Mouse (Mus musculus) lung, postnatal 25 days (tissue): Measurements from ENCODE around the gene Pdia3.
"Not testable (repeated sequence)": the region's sequence is repeated elsewhere in the genome, so short reads cannot be mapped to it uniquely, and the experiment has no call there.

Experiments
- DNase-seq: peaks from one replicate; pipeline ENCODE4 v3.0.0; 2022; ENCODE audit warnings: low spot score

Gene Pdia3

GRCm38 (mm10) chr2:121413387-121414042, at the start of gene Pdia3, which contains the start of gene Catsper2:
TSS of gene Pdia3 (plus strand) at chr2:121413775.
TSS of gene Catsper2 (minus strand) at chr2:121413792.
- peak; percentile 96 for DNase-seq

DNA sequence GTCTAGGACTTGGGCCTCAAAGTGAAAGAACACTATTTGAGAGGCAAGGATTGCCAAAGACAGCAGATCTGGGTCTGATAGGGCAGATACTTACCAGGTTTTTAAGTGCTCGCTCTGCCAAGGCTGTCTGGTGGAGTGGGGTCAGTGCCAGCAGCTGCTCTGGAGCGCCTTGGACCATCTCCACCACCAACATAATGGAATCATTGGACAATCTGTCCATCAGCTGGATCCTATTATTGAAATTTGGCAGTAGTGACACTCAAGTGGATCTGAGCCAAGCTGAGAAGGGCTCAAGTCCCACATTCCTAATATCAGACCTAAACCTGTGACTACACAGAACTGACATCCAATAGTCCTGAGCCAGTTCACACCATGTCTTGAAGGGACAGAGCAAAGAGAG, 44.7 kb upstream of the Pdia3 start:
- no peak for DNase-seq

DNA sequence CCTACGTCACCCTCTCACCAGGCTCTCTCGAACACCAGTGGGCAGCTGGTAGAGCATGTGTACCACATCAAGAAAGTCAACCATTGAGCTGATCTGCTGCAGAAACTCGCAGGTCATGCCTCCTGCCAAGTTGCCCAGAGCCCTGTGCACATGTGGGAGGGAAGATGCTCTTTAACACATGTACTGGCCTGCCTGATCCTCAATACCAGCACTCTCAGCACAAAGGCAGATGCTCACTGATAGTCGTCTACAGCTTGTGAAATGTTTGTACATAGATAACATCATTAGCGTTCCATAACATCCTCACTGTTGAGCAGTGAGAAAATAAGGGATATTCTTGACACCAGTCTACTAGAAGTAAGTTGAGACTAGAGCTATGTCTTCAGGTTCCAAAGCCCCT, 42.7 kb upstream of the Pdia3 start:
- DNase-seq: no peak

- DNase-seq: no peak
These were observed 41.3 kb upstream of the Pdia3 start for GRCm38 (mm10) chr2:121372266-121372665.

GRCm38 (mm10) chr2:121374766-121375165, 38.8 kb upstream of the Pdia3 start:
- DNase-seq: no peak

GRCm38 (mm10) chr2:121386961-121387575, 26.5 kb upstream of the Pdia3 start, which contains the start of gene Strc:
TSS of gene Strc (minus strand) at chr2:121387168.
- not testable (repeated sequence) for DNase-seq

DNA sequence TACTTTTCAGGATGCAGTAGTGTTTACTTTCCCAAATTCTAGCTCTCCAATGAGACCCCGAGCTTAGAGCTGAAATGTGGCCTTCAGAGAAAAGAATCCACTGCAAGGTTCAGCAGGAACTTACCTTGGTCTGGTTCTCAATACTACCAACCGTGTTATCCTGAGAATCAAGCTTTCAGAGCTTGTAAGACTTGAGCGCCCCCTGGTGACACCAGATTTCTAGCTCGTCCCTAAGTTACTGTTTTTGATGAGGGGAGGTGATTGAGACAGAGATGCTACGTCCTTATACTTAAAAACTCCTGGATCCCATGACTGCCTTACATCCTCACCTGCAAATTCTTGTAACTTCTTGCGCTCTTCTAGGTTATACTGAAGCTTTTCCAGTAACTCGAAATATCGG, 17.0 kb upstream of the Pdia3 start:
- peak; percentile 63 for DNase-seq

DNA sequence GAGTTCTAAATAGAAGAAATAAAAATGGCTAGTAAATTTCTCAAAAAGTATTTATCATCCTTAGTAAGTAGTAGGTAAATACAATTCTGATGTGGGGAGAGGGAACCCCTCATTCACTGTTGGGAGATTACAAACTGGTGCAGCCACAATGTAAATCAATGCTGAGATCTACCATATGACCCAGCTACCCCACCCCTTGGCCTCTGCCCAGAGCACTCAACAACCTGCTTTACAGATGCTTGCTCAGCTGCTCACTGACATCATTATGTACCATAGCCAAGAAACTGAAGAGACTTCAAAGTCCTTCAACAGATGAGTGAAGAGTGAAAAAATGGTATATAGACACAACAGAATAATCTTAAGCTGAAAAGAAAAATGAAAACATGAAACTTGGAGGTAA, 10.3 kb upstream of the Pdia3 start:
- no peak for DNase-seq

- peak; percentile 50 for DNase-seq
These were observed 5.4 kb upstream of the Pdia3 start for GRCm38 (mm10) chr2:121408160-121408559.

- DNase-seq: peak; percentile 22
These were observed 660 bp upstream of the Pdia3 start for GRCm38 (mm10) chr2:121412843-121413386.

DNA sequence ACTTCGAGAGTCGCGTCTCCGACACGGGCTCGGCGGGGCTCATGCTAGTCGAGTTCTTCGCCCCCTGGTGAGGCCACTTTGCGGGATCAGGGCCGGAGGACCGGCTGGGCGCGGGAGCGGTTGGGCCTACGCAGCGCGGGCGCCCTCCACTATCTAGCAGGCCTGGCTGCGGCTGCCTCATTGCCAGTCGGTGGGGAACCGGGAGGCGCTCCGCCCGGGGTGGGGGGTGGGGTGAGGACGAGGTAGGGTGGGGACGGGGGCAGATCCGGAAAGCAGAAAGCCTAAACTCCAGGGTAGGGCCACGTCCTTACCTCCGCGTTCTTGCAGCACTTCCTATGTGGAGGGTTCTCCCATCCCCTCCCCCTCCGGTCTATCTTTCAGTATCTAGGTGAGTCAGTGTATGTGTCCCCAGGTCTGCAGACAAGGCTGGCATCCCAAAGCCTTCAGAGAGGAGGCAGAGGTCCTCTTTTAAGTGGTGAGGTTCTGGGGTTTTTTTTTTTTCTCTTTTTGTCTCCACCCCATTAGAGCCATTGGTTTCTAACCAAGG, 637 bp downstream of the Pdia3 start:
- DNase-seq: peak; percentile 39

GRCm38 (mm10) chr2:121415103-121415502, 1.5 kb downstream of the Pdia3 start:
- DNase-seq: no peak

DNA sequence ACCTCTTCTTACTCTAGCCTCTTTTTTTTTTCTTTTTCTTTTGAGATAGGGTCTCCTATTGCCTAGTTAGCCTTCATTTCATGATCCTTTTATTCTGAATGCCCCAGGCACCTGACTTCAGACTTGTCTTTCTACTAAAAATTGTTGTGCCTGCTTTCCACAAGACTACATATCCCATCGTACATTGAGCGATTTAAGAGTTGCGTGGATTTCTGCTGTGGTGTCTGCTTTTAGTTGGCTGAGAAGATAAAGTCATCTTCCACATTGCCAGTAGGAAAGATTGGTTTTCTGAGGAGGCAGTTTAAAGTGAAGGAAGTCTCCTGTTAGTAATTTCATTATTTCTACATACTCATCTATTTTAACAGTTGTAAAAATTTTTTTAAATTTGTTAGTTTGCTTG, 2.0 kb downstream of the Pdia3 start:
- no peak for DNase-seq

GRCm38 (mm10) chr2:121416356-121416755, 2.8 kb downstream of the Pdia3 start:
- no peak for DNase-seq

GRCm38 (mm10) chr2:121418476-121418875, 4.9 kb downstream of the Pdia3 start:
- no peak for DNase-seq

- no peak for DNase-seq
These were observed 9.6 kb downstream of the Pdia3 start for GRCm38 (mm10) chr2:121423166-121423565.

DNA sequence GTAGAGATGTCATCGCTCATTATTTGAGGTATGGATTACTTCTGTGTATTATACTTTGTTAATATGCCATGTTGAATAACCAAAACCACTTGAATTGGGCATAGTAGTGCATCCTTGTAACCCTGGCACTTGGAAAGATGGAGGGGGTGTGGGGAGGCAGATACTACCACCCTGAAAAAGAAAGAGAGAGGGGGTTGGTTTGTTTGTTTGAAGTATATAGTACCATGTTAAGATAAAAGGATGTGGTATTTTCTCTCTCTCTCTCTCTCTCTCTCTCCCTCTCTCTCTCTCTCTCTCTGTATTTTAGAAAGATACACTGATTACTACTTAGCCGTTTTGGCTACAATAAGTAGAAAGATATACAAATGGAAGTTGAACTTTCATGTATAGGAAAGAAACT, 12.3 kb downstream of the Pdia3 start:
- DNase-seq: no peak

DNA sequence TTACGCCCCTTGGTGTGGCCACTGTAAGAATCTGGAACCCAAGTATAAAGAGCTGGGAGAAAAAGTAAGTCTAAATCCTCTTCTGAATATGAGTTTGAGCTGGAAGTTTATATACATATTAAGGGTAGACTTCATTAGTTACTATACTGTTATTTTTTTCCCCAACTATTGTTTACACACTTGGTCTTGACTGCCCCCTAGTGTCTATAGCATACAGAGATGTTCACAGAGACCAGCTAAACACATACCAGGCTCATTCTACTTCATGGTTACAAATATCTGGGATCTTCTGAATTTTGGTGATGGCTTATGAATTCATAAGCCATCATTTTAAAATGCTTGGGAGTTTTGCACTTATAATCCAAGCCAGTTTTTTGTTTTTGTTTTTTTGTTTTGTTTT, 21.3 kb downstream of the Pdia3 start:
- peak; percentile 29 for DNase-seq

GRCm38 (mm10) chr2:121439746-121440145, 26.2 kb downstream of the Pdia3 start:
- no peak for DNase-seq

DNA sequence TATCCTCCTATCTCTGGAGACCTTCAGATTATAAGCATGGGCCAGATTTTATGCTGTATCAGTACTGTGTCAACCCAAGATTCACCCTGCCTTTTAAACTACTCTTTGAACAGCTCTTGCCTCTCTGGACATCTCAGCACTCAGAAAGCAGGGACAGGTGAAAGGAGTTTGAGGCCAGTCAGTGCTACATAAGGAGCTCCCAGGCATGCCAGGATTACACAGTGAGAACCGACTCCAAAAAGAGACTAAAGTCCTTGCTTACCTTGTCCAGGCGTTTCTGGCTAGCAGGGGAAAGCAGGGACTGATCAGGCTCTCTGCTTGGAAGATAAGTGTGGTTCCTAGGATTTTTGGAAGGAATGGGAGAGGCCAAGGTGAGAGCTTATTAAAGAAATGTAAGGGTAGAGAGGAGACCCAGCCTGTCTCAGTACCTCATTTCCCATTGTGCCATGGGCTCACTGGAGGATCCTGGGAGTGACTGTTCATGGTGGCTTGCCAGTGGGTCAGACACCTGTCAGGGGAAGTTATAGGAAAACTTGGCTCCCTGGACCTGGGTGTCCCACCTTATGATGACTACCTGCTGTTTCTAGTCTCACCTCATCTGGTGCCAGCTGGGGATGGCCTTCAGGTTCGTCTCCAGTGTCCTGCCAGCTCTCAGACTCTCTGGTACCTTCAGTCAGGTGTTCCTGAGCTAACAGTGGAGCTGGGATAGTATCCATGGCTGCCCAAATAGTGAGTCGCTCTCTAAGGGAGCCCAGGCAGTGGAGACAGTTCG, 27.4 kb downstream of the Pdia3 start:
- no peak for DNase-seq

DNA sequence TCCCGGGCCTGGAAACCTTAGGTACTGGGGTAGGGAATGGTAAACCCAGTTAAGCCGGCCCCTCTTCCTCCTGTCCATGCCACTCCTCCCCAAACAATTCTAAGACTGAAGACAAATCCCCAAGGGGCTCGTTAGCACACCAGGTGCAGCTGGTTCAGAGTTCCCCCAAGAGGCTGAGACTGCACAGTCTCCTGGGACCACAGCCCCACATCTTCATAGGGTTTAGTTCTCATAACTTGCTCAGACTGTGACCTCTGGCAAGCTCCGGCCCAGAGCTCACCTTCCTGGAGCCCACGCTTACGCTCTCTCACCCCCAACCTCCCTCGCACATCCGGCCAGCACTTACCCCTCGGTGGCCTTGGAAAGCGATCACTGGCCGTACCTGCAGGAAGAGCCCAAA, 28.2 kb downstream of the Pdia3 start:
- DNase-seq: no peak

- peak; percentile 81 for DNase-seq
These were observed 28.9 kb downstream of the Pdia3 start for GRCm38 (mm10) chr2:121442259-121443067.
